ENCODE assay signal across 9 mouse cellular contexts in the genomic region with DNA sequence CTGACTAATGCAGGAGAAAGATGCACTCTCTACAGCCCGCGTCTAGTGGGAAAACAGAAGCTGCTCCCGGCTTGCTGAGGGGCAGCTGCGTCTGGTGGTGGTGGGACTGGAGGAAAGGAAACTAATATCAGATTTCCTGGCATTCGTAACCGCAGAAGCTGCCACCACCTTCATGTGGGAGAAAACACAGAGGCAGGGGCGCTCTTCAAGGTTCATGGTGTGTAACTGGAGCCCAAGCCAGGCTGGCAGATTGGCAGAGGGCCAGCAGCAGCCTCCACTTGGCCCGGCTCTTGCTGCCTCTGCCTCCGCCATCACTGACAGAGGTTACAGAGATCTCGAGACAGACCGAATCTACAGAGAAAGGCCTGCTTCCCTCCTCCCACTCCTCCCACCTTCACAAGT.
A peak's percentile ranks its signal among the peaks of the same experiment; 100 is the strongest.
DNase-seq lines count a peak whose midpoint lies in the region; ATAC-seq and TF ChIP-seq lines count a peak whose summit lies in the region.
"Had no signal": no experiment of that assay in that cellular context is flagged by ENCODE, and none has a peak within 500 bp of the region (broad histone marks: within the 10 kb centered on the region; RNA-seq: fewer than 3 reads in every experiment).

No protein-coding gene starts in this region.

- H3K4me2 ChIP-seq in liver, embryonic 13.5 days = 0 out of 2 replicates have a peak overlapping the region, but pooled peaks have one; percentile 10
- no peak overlapping the region for H3K4me2 ChIP-seq in neural tube, embryonic 11.5 days (ENCODE audit: low read depth)

- no peaks in the 10 kb centered on the region for H3K36me3 ChIP-seq in heart, embryonic 10.5 days
- no peaks in the 10 kb centered on the region for H3K36me3 ChIP-seq in kidney, adult 2 months (ENCODE audit: control insufficient read depth, insufficient read depth, low read length)
- H3K36me3 ChIP-seq in liver, embryonic 13.5 days = no peaks in the 10 kb centered on the region
- no peaks in the 10 kb centered on the region for H3K36me3 ChIP-seq in neural tube, embryonic 11.5 days (ENCODE audit: control insufficient read depth, insufficient read depth, low read length)

- TF ChIP-seq CTCF in kidney, adult 2 months (conservative IDR thresholded peaks at IDR 0.05; ENCODE audit: insufficient read depth, insufficient read length, low read depth, low read length) = no peak

- WGBS in heart, embryonic 10.5 days = 6% methylated on average over 11 of the region's 11 CpGs
- WGBS in kidney, adult 2 months = 16% methylated on average over 11 of the region's 11 CpGs
- 2% methylated on average over 11 of the region's 11 CpGs for WGBS in liver, embryonic 13.5 days (ENCODE audit: insufficient replicate concordance)
- WGBS in neural tube, embryonic 11.5 days = 44% methylated on average over 11 of the region's 11 CpGs

- no peak overlapping the region for H3K9ac ChIP-seq in liver, embryonic 13.5 days
- H3K9ac ChIP-seq in neural tube, embryonic 11.5 days (ENCODE audit: low read length) = no peak overlapping the region; the same call in 1 of the 2 replicates

- no peak for ATAC-seq in liver, embryonic 13.5 days (ENCODE audit: low read depth)
- ATAC-seq in neural tube, embryonic 11.5 days (ENCODE audit: insufficient read depth, low FRiP score, low TSS enrichment) = no peak

- H3K27me3 ChIP-seq in heart, embryonic 10.5 days (ENCODE audit: insufficient read depth, poor library complexity, severe bottlenecking) = no peaks in the 10 kb centered on the region
- H3K27me3 ChIP-seq in kidney, adult 2 months (replicated peaks; ENCODE audit: control insufficient read depth, insufficient read depth, low read length) = no peaks in the 10 kb centered on the region
- 0 out of 2 replicates have a peak, but pooled peaks cover 3% of the 10 kb centered on the region for H3K27me3 ChIP-seq in liver, embryonic 13.5 days
- no peaks in the 10 kb centered on the region for H3K27me3 ChIP-seq in neural tube, embryonic 11.5 days (ENCODE audit: control insufficient read depth, insufficient read depth, low read length)

- H3K4me3 ChIP-seq in heart, embryonic 10.5 days = peak overlapping the region; percentile 38
- no peak overlapping the region for H3K4me3 ChIP-seq in kidney, adult 2 months (ENCODE audit: insufficient read depth, low read depth, low read length)
- no peak overlapping the region for H3K4me3 ChIP-seq in liver, embryonic 13.5 days (replicated peaks)
- H3K4me3 ChIP-seq in neural tube, embryonic 11.5 days (ENCODE audit: low read depth, low read length) = no peak overlapping the region

- peak overlapping the region; percentile 89 for H3K27ac ChIP-seq in heart, embryonic 10.5 days
- no peak overlapping the region for H3K27ac ChIP-seq in kidney, adult 2 months (ENCODE audit: insufficient read depth, low read depth, low read length)
- H3K27ac ChIP-seq in liver, embryonic 13.5 days = no peak overlapping the region
- 0 out of 2 replicates have a peak overlapping the region, but pooled peaks have one; percentile 34 for H3K27ac ChIP-seq in neural tube, embryonic 11.5 days (ENCODE audit: low read depth, low read length)
- H3K27ac ChIP-seq: macrophage had no signal

- H3K9me3 ChIP-seq in heart, embryonic 10.5 days = no peaks in the 10 kb centered on the region
- H3K9me3 ChIP-seq in liver, embryonic 13.5 days (replicated peaks) = no peaks in the 10 kb centered on the region
- H3K9me3 ChIP-seq in neural tube, embryonic 11.5 days (ENCODE audit: control insufficient read depth, low read length) = no peaks in the 10 kb centered on the region

- H3K4me1 ChIP-seq in heart, embryonic 10.5 days = peaks cover 25% of the 10 kb centered on the region
- 0 out of 2 replicates have a peak, but pooled peaks cover 3% of the 10 kb centered on the region for H3K4me1 ChIP-seq in kidney, adult 2 months (ENCODE audit: control insufficient read depth, insufficient read depth, low read length)
- peaks cover 15% of the 10 kb centered on the region for H3K4me1 ChIP-seq in liver, embryonic 13.5 days (replicated peaks)
- H3K4me1 ChIP-seq in neural tube, embryonic 11.5 days (ENCODE audit: control insufficient read depth, insufficient read depth, low read length) = peaks cover 11% of the 10 kb centered on the region

- TF ChIP-seq POLR2A in kidney, adult 2 months (IDR thresholded peaks at IDR 0.05; ENCODE audit: low read depth, low read length) = no peak

- DNase-seq in right cerebral cortex, postnatal 10 days (ENCODE audit: low spot score in 2 of 2) = peak; percentile 42 to 63
- DNase-seq in right cerebral cortex, adult 2 months (ENCODE audit: low spot score in 2 of 2) = no peak
- peak; percentile 67 for DNase-seq in embryo, embryonic 11 days
- peak; percentile 87 for DNase-seq in heart, embryonic 10.5 days (ENCODE audit: low spot score)
- DNase-seq in kidney, adult 2 months = peak; percentile 83
- DNase-seq in liver, embryonic 13.5 days = peak; percentile 3
- peak; percentile 68 for DNase-seq in neural tube, embryonic 11.5 days (ENCODE audit: low spot score)
- DNase-seq in urinary bladder, postnatal 4 days (ENCODE audit: low spot score in 2 of 2) = peak; percentile 44 to 66

Comparison
In these comparisons a context has a peak if more than half of its experiments do, and no peak if none do; other contexts are left out.
1. DNase-seq: peak in right cerebral cortex, postnatal 10 days (2 of 2), embryo, embryonic 11 days (single experiment), heart, embryonic 10.5 days (single experiment), kidney, adult 2 months (single experiment), liver, embryonic 13.5 days (single experiment), neural tube, embryonic 11.5 days (single experiment) and urinary bladder, postnatal 4 days (2 of 2); none in right cerebral cortex, adult 2 months (0 of 2).
2. H3K27ac ChIP-seq: peak in heart, embryonic 10.5 days (single experiment) and neural tube, embryonic 11.5 days (single experiment); none in kidney, adult 2 months (single experiment) and liver, embryonic 13.5 days (single experiment).